Mouse (Mus musculus) heart, embryonic 11.5 days (tissue): ENCODE measurements around the gene Herpud1. TPM values are rescaled to one million over a fixed set of nuclear protein-coding genes. Genes with fewer than 3 reads are reported as not detected.

Experiments
- ATAC-seq: fragments of 200-750 bp; cut with Nextera tagmentation; replicated peaks from 2 replicates; pipeline ENCODE4 v1.8.0; 2017; ENCODE audit warnings: moderate library complexity; ENCODE audit not compliant: insufficient number of reproducible peaks, low FRiP score, low TSS enrichment
- H3K27ac ChIP-seq: fragments of 300-500 bp; sonication (generic); 2 replicates; pipeline ENCODE4 v1.5.1; 2014; ENCODE audit warnings: mild to moderate bottlenecking, low read depth, low read length
- H3K27me3 ChIP-seq: fragments of 300-500 bp; sonication (generic); 2 replicates; pipeline ENCODE4 v1.6.1; 2014; ENCODE audit warnings: mild to moderate bottlenecking, low read length, mixed read lengths; ENCODE audit not compliant: control insufficient read depth, insufficient read depth
- H3K36me3 ChIP-seq: fragments of 300-500 bp; sonication (generic); 2 replicates; pipeline ENCODE4 v1.6.1; 2014; ENCODE audit warnings: mild to moderate bottlenecking, low read length, moderate library complexity, mixed read lengths; ENCODE audit not compliant: control insufficient read depth, insufficient read depth
- H3K4me1 ChIP-seq: fragments of 300-500 bp; sonication (generic); 2 replicates; pipeline ENCODE4 v1.6.1; 2014; ENCODE audit warnings: low read length; ENCODE audit not compliant: control insufficient read depth, insufficient read depth
- H3K4me2 ChIP-seq: fragments of 300-500 bp; sonication (generic); 2 replicates; pipeline ENCODE4 v1.6.1; 2014; ENCODE audit warnings: mild to moderate bottlenecking, moderate library complexity
- H3K4me3 ChIP-seq: fragments of 300-500 bp; sonication (generic); 2 replicates; pipeline ENCODE4 v1.5.1; 2014; ENCODE audit warnings: low read depth, low read length
- H3K9ac ChIP-seq: fragments of 300-500 bp; sonication (generic); 2 replicates; pipeline ENCODE4 v1.6.1; 2014; ENCODE audit warnings: mild to moderate bottlenecking, low read depth, low read length, moderate library complexity
- H3K9me3 ChIP-seq: fragments of 300-500 bp; sonication (generic); replicated peaks from 2 replicates; pipeline ENCODE4 v1.6.1; 2016; ENCODE audit warnings: low read length; ENCODE audit not compliant: control insufficient read depth
- WGBS: fragments of 180-500 bp; shearing (Covaris S2); extraction: QIAGEN DNeasy Blood & Tissue Kit; methylation state at CpG from one replicate; pipeline ENCODE4 v1.1.7; 2014; ENCODE audit not compliant: insufficient replicate concordance; 5-methylcytosine and 5-hydroxymethylcytosine counted together
- polyA plus RNA-seq: library from polyadenylated mRNA; unstranded; fragments of >200 nt; fragmentation: Nextera tagmentation; extraction: Ambion mirVana; gene quantifications from 2 replicates; pipeline ENCODE4 v1.2.1, GENCODE M21; 2014

Gene Herpud1
- polyA plus RNA-seq: 80.5 and 84.1 TPM in 2 replicates

- under 1% methylated on average over 65 of the region's 65 CpGs for WGBS
- Histone ChIP-seq H3K4me1 (peaks cover 12% of the 10 kb centered on the region; the same call in 1 of the 2 replicates), H3K4me2 (peak within 1 kb of the TSS; percentile 91), H3K9ac (peak within 1 kb of the TSS; percentile 97), H3K36me3 (peaks cover 12% of the 10 kb centered on the region), H3K9me3 (no peaks in the 10 kb centered on the region), H3K27me3 (no peaks in the 10 kb centered on the region), H3K27ac (peak within 1 kb of the TSS; percentile 82), H3K4me3 (peak within 1 kb of the TSS; percentile 94)
- ATAC-seq: peak; percentile 96
Observed at GRCm38 (mm10) chr8:94386214-94387026, at the start of gene Herpud1. Gene Herpud1 (plus strand): TSS chr8:94386438.

- H3K27me3 ChIP-seq: no peaks in the 10 kb centered on the region
- no peaks in the 10 kb centered on the region for H3K36me3 ChIP-seq
- H3K27ac ChIP-seq: no peak overlapping the region
- H3K4me3 ChIP-seq: no peak overlapping the region
- no peak overlapping the region for H3K4me2 ChIP-seq
- no peaks in the 10 kb centered on the region for H3K9me3 ChIP-seq
- ATAC-seq: no peak
- H3K4me1 ChIP-seq: no peaks in the 10 kb centered on the region
- 74% methylated on average over 8 of the region's 8 CpGs for WGBS
- H3K9ac ChIP-seq: no peak overlapping the region
Observed at GRCm38 (mm10) chr8:94337559-94337958, 48.7 kb upstream of the Herpud1 start.

GRCm38 (mm10) chr8:94340796-94341195, 45.4 kb upstream of the Herpud1 start:
- no peaks in the 10 kb centered on the region for H3K36me3 ChIP-seq
- 70% methylated on average over 7 of the region's 7 CpGs for WGBS
- H3K4me2 ChIP-seq: no peak overlapping the region
- no peak overlapping the region for H3K27ac ChIP-seq
- no peaks in the 10 kb centered on the region for H3K9me3 ChIP-seq
- H3K27me3 ChIP-seq: no peaks in the 10 kb centered on the region
- H3K4me3 ChIP-seq: no peak overlapping the region
- no peak overlapping the region for H3K9ac ChIP-seq
- ATAC-seq: no peak
- 0 out of 2 replicates have a peak, but pooled peaks cover 3% of the 10 kb centered on the region for H3K4me1 ChIP-seq

GRCm38 (mm10) chr8:94342691-94343090, 43.5 kb upstream of the Herpud1 start:
- WGBS: 82% methylated on average over 10 of the region's 10 CpGs
- Histone ChIP-seq H3K4me1 (0 out of 2 replicates have a peak, but pooled peaks cover 3% of the 10 kb centered on the region), H3K9me3 (no peaks in the 10 kb centered on the region), H3K4me3 (no peak overlapping the region), H3K9ac (no peak overlapping the region), H3K27ac (no peak overlapping the region), H3K27me3 (no peaks in the 10 kb centered on the region), H3K36me3 (no peaks in the 10 kb centered on the region), H3K4me2 (no peak overlapping the region)
- no peak for ATAC-seq

- Histone ChIP-seq H3K4me1 (0 out of 2 replicates have a peak, but pooled peaks cover 3% of the 10 kb centered on the region), H3K27me3 (no peaks in the 10 kb centered on the region), H3K4me2 (no peak overlapping the region), H3K9ac (no peak overlapping the region), H3K4me3 (no peak overlapping the region), H3K27ac (no peak overlapping the region), H3K9me3 (no peaks in the 10 kb centered on the region), H3K36me3 (no peaks in the 10 kb centered on the region)
- 11% methylated on average over 6 of the region's 6 CpGs for WGBS
- no peak for ATAC-seq
Observed at GRCm38 (mm10) chr8:94343290-94343689, 42.9 kb upstream of the Herpud1 start.

GRCm38 (mm10) chr8:94343778-94344320, 42.4 kb upstream of the Herpud1 start:
- Histone ChIP-seq H3K9ac (no peak overlapping the region), H3K27ac (no peak overlapping the region)
- WGBS: 83% methylated on average over 11 of the region's 11 CpGs

GRCm38 (mm10) chr8:94345657-94346056, 40.6 kb upstream of the Herpud1 start:
- Histone ChIP-seq H3K4me3 (no peak overlapping the region), H3K4me1 (peaks cover 3% of the 10 kb centered on the region; the same call in 1 of the 2 replicates), H3K27ac (no peak overlapping the region), H3K36me3 (no peaks in the 10 kb centered on the region), H3K9me3 (no peaks in the 10 kb centered on the region), H3K9ac (no peak overlapping the region), H3K27me3 (no peaks in the 10 kb centered on the region), H3K4me2 (no peak overlapping the region)
- WGBS: 88% methylated on average over 4 of the region's 4 CpGs
- no peak for ATAC-seq

More at GRCm38 (mm10) chr8:94343778-94344320, 42.4 kb upstream of the Herpud1 start:
- H3K4me1 ChIP-seq: peaks cover 3% of the 10 kb centered on the region; the same call in 1 of the 2 replicates
- no peaks in the 10 kb centered on the region for H3K27me3 ChIP-seq
- H3K9me3 ChIP-seq: no peaks in the 10 kb centered on the region
- H3K4me2 ChIP-seq: no peak overlapping the region
- no peaks in the 10 kb centered on the region for H3K36me3 ChIP-seq
- ATAC-seq: no peak
- H3K4me3 ChIP-seq: no peak overlapping the region

- 90% methylated on average over 13 of the region's 13 CpGs for WGBS
- Histone ChIP-seq H3K4me2 (no peak overlapping the region), H3K9ac (no peak overlapping the region), H3K9me3 (no peaks in the 10 kb centered on the region), H3K27me3 (no peaks in the 10 kb centered on the region), H3K27ac (no peak overlapping the region), H3K4me3 (no peak overlapping the region), H3K36me3 (no peaks in the 10 kb centered on the region), H3K4me1 (peaks cover 3% of the 10 kb centered on the region; the same call in 1 of the 2 replicates)
- ATAC-seq: no peak
Observed at GRCm38 (mm10) chr8:94346264-94346663, 40.0 kb upstream of the Herpud1 start.
